Mouse (Mus musculus) liver, embryonic 14.5 days (tissue): ENCODE data around the gene Aurkaip1.

Source experiments
- CTCF ChIP-seq: IDR thresholded peaks from 2 replicates; pipeline ENCODE4 v1.5.1; 2016; ENCODE audit warnings: antibody characterized with exemption, low read depth, control low read depth
- EP300 ChIP-seq: IDR thresholded peaks from 2 replicates; pipeline ENCODE4 v1.6.1; 2016; ENCODE audit warnings: antibody characterized with exemption, low read depth

- TF ChIP-seq CTCF (no peak), EP300 (no peak)
Observed at GRCm38 (mm10) chr4:155837404-155838010, 6.4 kb downstream of the Aurkaip1 start.
